27 mouse cellular contexts compared by ENCODE assay signal in genomic region chr12:10461796-10462195, GRCm38 (mm10).
"Had no signal": no experiment of that assay in that cellular context is flagged by ENCODE, and none has a peak within 500 bp of the region (broad histone marks: within the 10 kb centered on the region; RNA-seq: fewer than 3 reads in every experiment).

No protein-coding gene starts in this region.

- ATAC-seq: hindbrain, embryonic 16.5 days; inflammation-experienced regulatory T-cells, adult 6 months; intestine, embryonic 15.5 days; intestine, postnatal 0 days had no signal

- H3K4me1 ChIP-seq: heart, embryonic 13.5 days; heart, embryonic 15.5 days; hindbrain, embryonic 10.5 days; hindbrain, embryonic 12.5 days; intestine, embryonic 15.5 days; limb, embryonic 10.5 days; limb, embryonic 12.5 days; liver, embryonic 13.5 days; liver, embryonic 15.5 days had no signal

- H3K9ac ChIP-seq: heart, embryonic 13.5 days; heart, embryonic 15.5 days; hindbrain, embryonic 12.5 days; hindbrain, embryonic 14.5 days; intestine, embryonic 15.5 days; limb, embryonic 12.5 days; liver, embryonic 13.5 days; liver, embryonic 15.5 days had no signal

- H3K27ac ChIP-seq: heart, embryonic 10.5 days; heart, embryonic 13.5 days; heart, embryonic 15.5 days; hindbrain, embryonic 10.5 days; hindbrain, embryonic 12.5 days; hindbrain, embryonic 14.5 days; intestine, embryonic 15.5 days; layer of hippocampus, adult 2 months; left cerebral cortex, adult 2 months; limb, embryonic 10.5 days; limb, embryonic 12.5 days; liver, embryonic 13.5 days; liver, embryonic 15.5 days had no signal

- H3K9me3 ChIP-seq: heart, embryonic 10.5 days; heart, embryonic 13.5 days; heart, embryonic 15.5 days; hindbrain, embryonic 10.5 days; hindbrain, embryonic 12.5 days; intestine, embryonic 15.5 days; limb, embryonic 10.5 days; limb, embryonic 12.5 days; liver, embryonic 13.5 days; liver, embryonic 15.5 days had no signal

- H3K4me2 ChIP-seq: heart, embryonic 13.5 days; heart, embryonic 15.5 days; hindbrain, embryonic 12.5 days; hindbrain, embryonic 14.5 days; intestine, embryonic 15.5 days; limb, embryonic 12.5 days; liver, embryonic 11.5 days; liver, embryonic 13.5 days; liver, embryonic 15.5 days had no signal

- H3K27me3 ChIP-seq: heart, embryonic 13.5 days; heart, embryonic 15.5 days; hindbrain, embryonic 12.5 days; intestine, embryonic 15.5 days; liver, embryonic 13.5 days; liver, embryonic 15.5 days had no signal

- H3K4me3 ChIP-seq: heart, embryonic 10.5 days; heart, embryonic 13.5 days; heart, embryonic 15.5 days; hindbrain, embryonic 10.5 days; hindbrain, embryonic 12.5 days; intestine, embryonic 15.5 days; layer of hippocampus, adult 2 months; left cerebral cortex, adult 2 months; limb, embryonic 10.5 days; limb, embryonic 12.5 days; liver, embryonic 13.5 days; liver, embryonic 15.5 days had no signal

- DNase-seq: gastrocnemius, postnatal 14 days; gastrocnemius, postnatal 36 days; heart, adult 18-20 months; heart, postnatal 4 days; kidney, adult 18-20 months; kidney, adult 8-10 months; kidney, postnatal 10 days; kidney, postnatal 25 days; kidney, postnatal 4 days; liver; liver, embryonic 13.5 days had no signal

- H3K36me3 ChIP-seq: heart, embryonic 10.5 days; heart, embryonic 13.5 days; heart, embryonic 15.5 days; hindbrain, embryonic 10.5 days; hindbrain, embryonic 12.5 days; intestine, embryonic 15.5 days; limb, embryonic 10.5 days; limb, embryonic 12.5 days; liver, embryonic 13.5 days; liver, embryonic 15.5 days had no signal
